Mouse (Mus musculus) ES-E14 (cell line): Measurements from ENCODE around the gene Avp. TPM values are rescaled to one million over a fixed set of nuclear protein-coding genes. Genes with fewer than 3 reads are reported as not detected.
"Not testable (repeated sequence)": the region's sequence is repeated elsewhere in the genome, so short reads cannot be mapped to it uniquely, and the experiment has no call there.

Source experiments
- DNase-seq: peaks from one replicate; pipeline ENCODE4 v3.0.0-alpha.2; 2013; ENCODE audit warnings: low read depth, low spot score
- H3K27ac ChIP-seq: 2 replicates; pipeline ENCODE4 v1.5.1; 2012; ENCODE audit warnings: low read depth, mild to moderate bottlenecking, low read length, moderate library complexity, mixed read lengths; ENCODE audit not compliant: poor library complexity, insufficient read depth, severe bottlenecking
- H3K36me3 ChIP-seq: 2 replicates; pipeline ENCODE4 v1.6.1; 2012; ENCODE audit warnings: mild to moderate bottlenecking, low read length, moderate library complexity, mixed read lengths; ENCODE audit not compliant: control insufficient read depth, poor library complexity, insufficient read depth, severe bottlenecking
- H3K4me1 ChIP-seq, 2 experiments: fragments of 150-350 bp in 1 of 2; sonication (generic) in 1 of 2; 2 replicates each; pipeline ENCODE4 v1.6.1; 2012; ENCODE audit warnings: low read length in 2 of 2, mild to moderate bottlenecking in 1 of 2, mixed read lengths in 1 of 2; ENCODE audit not compliant: control insufficient read depth in 2 of 2, insufficient read depth in 2 of 2, poor library complexity in 1 of 2
- H3K4me3 ChIP-seq, 2 experiments: fragments of 150-350 bp in 1 of 2; sonication (generic) in 1 of 2; 2 replicates each; pipeline ENCODE4 v1.5.1; 2012; ENCODE audit warnings: low read length in 2 of 2, low read depth in 1 of 2, mild to moderate bottlenecking in 1 of 2, mixed read lengths in 1 of 2; ENCODE audit not compliant: insufficient read depth in 1 of 2, poor library complexity in 1 of 2, severe bottlenecking in 1 of 2
- H3K9ac ChIP-seq: 2 replicates; pipeline ENCODE4 v1.6.1; 2012; ENCODE audit warnings: low read depth, mild to moderate bottlenecking, low read length, mixed read lengths; ENCODE audit not compliant: poor library complexity, insufficient read depth, severe bottlenecking
- H3K9me3 ChIP-seq: fragments of 150-350 bp; sonication (generic); 2 replicates; pipeline ENCODE4 v1.6.1; 2012; ENCODE audit warnings: low read depth, mild to moderate bottlenecking, low read length; ENCODE audit not compliant: control insufficient read depth, insufficient read depth
- CHD2 ChIP-seq: IDR thresholded peaks from 2 replicates; pipeline ENCODE4 v1.6.1; 2014; ENCODE audit warnings: mild to moderate bottlenecking, low read depth, low read length, inconsistent platforms
- HCFC1 ChIP-seq: IDR thresholded peaks from 2 replicates; pipeline ENCODE4 v1.6.1; 2012; ENCODE audit warnings: low read length, inconsistent platforms, borderline replicate concordance; ENCODE audit not compliant: insufficient read depth
- MAFK ChIP-seq: IDR thresholded peaks from 2 replicates; pipeline ENCODE4 v1.6.1; 2014; ENCODE audit warnings: mild to moderate bottlenecking, low read depth, low read length, inconsistent platforms; ENCODE audit not compliant: insufficient read depth
- ZC3H11A ChIP-seq: IDR thresholded peaks from 2 replicates; pipeline ENCODE4 v1.6.1; 2012; ENCODE audit warnings: low read depth, mild to moderate bottlenecking, inconsistent platforms, low read length, borderline replicate concordance
- ZNF384 ChIP-seq: IDR thresholded peaks from 2 replicates; pipeline ENCODE4 v1.6.1; 2012; ENCODE audit warnings: low read depth, low read length, inconsistent platforms
- in situ Hi-C, 2 experiments: fragments of 600-800 bp; cut with MboI; formaldehyde crosslinking; loops; one replicate each; pipeline ENCODE4 v1.15.1; 2025; ENCODE audit warnings: low sequenced_read_pairs in 2 of 2, inconsistent platforms in 1 of 2; ENCODE audit not compliant: unreplicated experiment in 2 of 2
- total RNA-seq: library from RNA; depleted of rRNA; stranded (reverse); fragments of 300-350 nt; gene quantifications from 2 replicates; pipeline ENCODE4 v1.2.3, GENCODE M21; 2012

Gene Avp
- total RNA-seq, 1 experiment, result not detected

GRCm38 (mm10) chr2:130578148-130578547 lies 4.2 kb downstream of the Avp start:
- TF ChIP-seq CHD2 (no peak), ZC3H11A (0 out of 2 replicates have a peak, but pooled peaks have one; percentile 23), MAFK (no peak)
- DNase-seq, result peak; percentile 40
- Histone ChIP-seq H3K27ac (no peak overlapping the region), H3K4me1 (peaks cover 0 to 10% of the 10 kb centered on the region in 2 experiments; a peak in 2 of 4 replicates), H3K9me3 (no peaks in the 10 kb centered on the region), H3K4me3 (no peak overlapping the region), H3K36me3 (no peaks in the 10 kb centered on the region), H3K9ac (no peak overlapping the region)
- in situ Hi-C loops, result no loop called here

- in situ Hi-C loops, result no loop called here
- no peak for DNase-seq
- Histone ChIP-seq H3K4me3 (no peak overlapping the region), H3K9ac (no peak overlapping the region), H3K36me3 (no peaks in the 10 kb centered on the region), H3K27ac (no peak overlapping the region), H3K4me1 (peaks cover 0 to 10% of the 10 kb centered on the region in 2 experiments; a peak in 2 of 4 replicates), H3K9me3 (no peaks in the 10 kb centered on the region)
- TF ChIP-seq CHD2 (no peak), ZC3H11A (no peak), MAFK (no peak), HCFC1 (no peak), ZNF384 (no peak)
Observed at GRCm38 (mm10) chr2:130577632-130578031, 4.7 kb downstream of the Avp start.

GRCm38 (mm10) chr2:130577021-130577420 lies 5.3 kb downstream of the Avp start:
- no peak overlapping the region for H3K9ac ChIP-seq

GRCm38 (mm10) chr2:130576564-130576963 lies 5.8 kb downstream of the Avp start:
- H3K36me3 ChIP-seq, DNase-seq, H3K27ac ChIP-seq, H3K9me3 ChIP-seq, in situ Hi-C loops: not testable (repeated sequence)
- peak overlapping the region; percentile 50 to 56 for H3K4me3 ChIP-seq
- peaks cover 0 to 10% of the 10 kb centered on the region in 2 experiments; a peak in 2 of 4 replicates for H3K4me1 ChIP-seq
- H3K9ac ChIP-seq, result peak overlapping the region; percentile 19; the same call in 1 of the 2 replicates

More at GRCm38 (mm10) chr2:130577021-130577420, 5.3 kb downstream of the Avp start:
- Histone ChIP-seq H3K36me3 (no peaks in the 10 kb centered on the region), H3K27ac (no peak overlapping the region), H3K9me3 (no peaks in the 10 kb centered on the region), H3K4me1 (peaks cover 0 to 10% of the 10 kb centered on the region in 2 experiments; a peak in 2 of 4 replicates), H3K4me3 (peak overlapping the region in 1 of 2 experiments; percentile 50; a peak in 2 of 4 replicates)
- DNase-seq, result no peak
- in situ Hi-C loops, result no loop called here
- no peak for TF ChIP-seq CHD2
- no peak for TF ChIP-seq ZNF384
- no peak for TF ChIP-seq ZC3H11A
- no peak for TF ChIP-seq MAFK
- TF ChIP-seq HCFC1, result no peak

- Histone ChIP-seq H3K4me3 (peak within 1 kb of the TSS; percentile 50 to 56), H3K36me3 (no peaks in the 10 kb centered on the region), H3K4me1 (peaks cover 0 to 10% of the 10 kb centered on the region in 2 experiments; a peak in 2 of 4 replicates), H3K9me3 (no peaks in the 10 kb centered on the region), H3K9ac (peak within 1 kb of the TSS; percentile 19; the same call in 1 of the 2 replicates), H3K27ac (no peak within 1 kb of the TSS)
- no peak for DNase-seq
- no peak for TF ChIP-seq MAFK
- TF ChIP-seq HCFC1, result no peak
- no peak for TF ChIP-seq CHD2
- no peak for TF ChIP-seq ZNF384
- TF ChIP-seq ZC3H11A, result no peak
- in situ Hi-C loops, result no loop called here
Observed at GRCm38 (mm10) chr2:130575873-130576272, 6.5 kb downstream of the Avp start, which contains the start of gene Oxt. TSS of gene Oxt (plus strand) at chr2:130576173.
